Mouse (Mus musculus) neural tube, embryonic 11.5 days (tissue): ENCODE results near the gene Snrnp35. TPM values are rescaled to one million over a fixed set of nuclear protein-coding genes. Genes with fewer than 3 reads are reported as not detected.
"Not testable (repeated sequence)": the region's sequence is repeated elsewhere in the genome, so short reads cannot be mapped to it uniquely, and the experiment has no call there.

Source experiments
- ATAC-seq: fragments of 200-750 bp; cut with Nextera tagmentation; 2 replicates; pipeline ENCODE4 v1.8.0; 2017; ENCODE audit warnings: moderate number of reproducible peaks, mild to moderate bottlenecking, moderate TSS enrichment, moderate library complexity; ENCODE audit not compliant: insufficient read depth, low FRiP score, low TSS enrichment
- DNase-seq: peaks from one replicate; pipeline ENCODE4 v3.0.0-alpha.2; 2015; ENCODE audit warnings: low spot score
- H3K27ac ChIP-seq: fragments of 300-500 bp; sonication (generic); 2 replicates; pipeline ENCODE4 v1.5.1; 2014; ENCODE audit warnings: low read depth, mild to moderate bottlenecking, low read length
- H3K27me3 ChIP-seq: fragments of 300-500 bp; sonication (generic); 2 replicates; pipeline ENCODE4 v1.6.1; 2014; ENCODE audit warnings: mild to moderate bottlenecking, low read length, mixed read lengths; ENCODE audit not compliant: control insufficient read depth, insufficient read depth
- H3K36me3 ChIP-seq: fragments of 300-500 bp; sonication (generic); 2 replicates; pipeline ENCODE4 v1.6.1; 2014; ENCODE audit warnings: mild to moderate bottlenecking, low read length, moderate library complexity, mixed read lengths; ENCODE audit not compliant: control insufficient read depth, insufficient read depth
- H3K4me1 ChIP-seq: fragments of 300-500 bp; sonication (generic); 2 replicates; pipeline ENCODE4 v1.6.1; 2014; ENCODE audit warnings: low read length, mixed read lengths; ENCODE audit not compliant: control insufficient read depth, insufficient read depth
- H3K4me2 ChIP-seq: fragments of 300-500 bp; sonication (generic); 2 replicates; pipeline ENCODE4 v1.6.1; 2014; ENCODE audit warnings: low read depth, mild to moderate bottlenecking, moderate library complexity
- H3K4me3 ChIP-seq: fragments of 300-500 bp; sonication (generic); 2 replicates; pipeline ENCODE4 v1.5.1; 2014; ENCODE audit warnings: low read depth, low read length
- H3K9ac ChIP-seq: fragments of 300-500 bp; sonication (generic); 2 replicates; pipeline ENCODE4 v1.6.1; 2014; ENCODE audit warnings: mild to moderate bottlenecking, low read length
- H3K9me3 ChIP-seq: fragments of 300-500 bp; sonication (generic); 2 replicates; pipeline ENCODE4 v1.6.1; 2016; ENCODE audit warnings: low read length; ENCODE audit not compliant: control insufficient read depth
- WGBS: fragments of 180-500 bp; shearing (Covaris S2); extraction: QIAGEN DNeasy Blood & Tissue Kit; methylation state at CpG from one replicate; pipeline ENCODE4 v1.1.7; 2014; 5-methylcytosine and 5-hydroxymethylcytosine counted together
- polyA plus RNA-seq: library from polyadenylated mRNA; unstranded; fragments of >200 nt; fragmentation: Nextera tagmentation; extraction: Ambion mirVana; gene quantifications from 2 replicates; pipeline ENCODE4 v1.2.1, GENCODE M21; 2014

The Snrnp35 gene
- polyA plus RNA-seq, 1 experiment from 2014 or later, result 14.7 TPM

DNA sequence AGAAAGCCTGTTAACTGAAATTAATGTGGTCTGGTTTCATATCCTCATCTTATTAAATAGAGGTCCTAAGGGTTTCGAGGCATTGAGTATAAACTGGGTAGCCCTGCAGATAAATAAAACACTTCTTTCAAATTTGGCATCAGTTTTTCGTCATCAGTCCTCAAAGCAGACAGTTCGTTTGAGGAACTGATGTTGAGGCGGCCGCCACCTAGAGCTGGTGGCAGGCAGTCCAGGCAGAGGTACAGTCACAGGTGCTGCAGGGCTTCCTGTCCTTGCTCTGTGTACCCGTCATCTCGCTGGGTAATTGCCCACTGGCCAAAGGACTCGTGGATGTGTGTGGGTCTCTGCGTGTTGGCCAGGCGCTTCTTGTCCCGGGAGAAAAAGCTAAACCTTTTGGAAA, 10.5 kb downstream of the Snrnp35 start:
- Histone ChIP-seq H3K4me1 (no peaks in the 10 kb centered on the region), H3K4me2 (no peak overlapping the region), H3K9ac (no peak overlapping the region), H3K4me3 (no peak overlapping the region), H3K9me3 (no peaks in the 10 kb centered on the region), H3K36me3 (peaks cover 3% of the 10 kb centered on the region), H3K27me3 (no peaks in the 10 kb centered on the region), H3K27ac (no peak overlapping the region)
- WGBS, result 87% methylated on average over 11 of the region's 11 CpGs
- DNase-seq, result no peak
- no peak for ATAC-seq

DNA sequence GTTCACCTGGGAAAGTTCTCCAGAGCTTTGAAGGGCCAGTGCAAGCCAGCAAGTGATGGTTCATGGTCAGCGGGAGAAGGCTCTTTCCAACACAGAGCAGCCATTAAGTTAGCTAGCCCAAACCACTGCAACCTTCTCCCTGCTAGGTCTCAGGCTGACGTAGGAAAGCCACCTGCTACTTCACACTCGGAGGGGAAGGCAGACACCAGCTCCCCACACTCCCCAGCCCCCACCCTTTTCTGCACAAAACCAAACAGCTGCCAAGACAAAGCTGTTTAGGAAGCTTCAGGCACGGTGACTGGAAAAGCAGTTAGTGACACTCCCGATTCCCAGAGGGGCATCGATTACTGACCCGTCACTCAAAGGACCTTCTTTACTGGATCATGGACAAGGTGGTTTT, 12.6 kb downstream of the Snrnp35 start:
- Histone ChIP-seq H3K27me3 (no peaks in the 10 kb centered on the region), H3K27ac (no peak overlapping the region), H3K4me2 (no peak overlapping the region), H3K9ac (no peak overlapping the region), H3K9me3 (no peaks in the 10 kb centered on the region), H3K4me3 (no peak overlapping the region), H3K36me3 (peaks cover 3% of the 10 kb centered on the region), H3K4me1 (peaks cover 3% of the 10 kb centered on the region; the same call in 1 of the 2 replicates)
- DNase-seq, result no peak
- WGBS, result 48% methylated on average over 7 of the region's 7 CpGs
- no peak for ATAC-seq

DNA sequence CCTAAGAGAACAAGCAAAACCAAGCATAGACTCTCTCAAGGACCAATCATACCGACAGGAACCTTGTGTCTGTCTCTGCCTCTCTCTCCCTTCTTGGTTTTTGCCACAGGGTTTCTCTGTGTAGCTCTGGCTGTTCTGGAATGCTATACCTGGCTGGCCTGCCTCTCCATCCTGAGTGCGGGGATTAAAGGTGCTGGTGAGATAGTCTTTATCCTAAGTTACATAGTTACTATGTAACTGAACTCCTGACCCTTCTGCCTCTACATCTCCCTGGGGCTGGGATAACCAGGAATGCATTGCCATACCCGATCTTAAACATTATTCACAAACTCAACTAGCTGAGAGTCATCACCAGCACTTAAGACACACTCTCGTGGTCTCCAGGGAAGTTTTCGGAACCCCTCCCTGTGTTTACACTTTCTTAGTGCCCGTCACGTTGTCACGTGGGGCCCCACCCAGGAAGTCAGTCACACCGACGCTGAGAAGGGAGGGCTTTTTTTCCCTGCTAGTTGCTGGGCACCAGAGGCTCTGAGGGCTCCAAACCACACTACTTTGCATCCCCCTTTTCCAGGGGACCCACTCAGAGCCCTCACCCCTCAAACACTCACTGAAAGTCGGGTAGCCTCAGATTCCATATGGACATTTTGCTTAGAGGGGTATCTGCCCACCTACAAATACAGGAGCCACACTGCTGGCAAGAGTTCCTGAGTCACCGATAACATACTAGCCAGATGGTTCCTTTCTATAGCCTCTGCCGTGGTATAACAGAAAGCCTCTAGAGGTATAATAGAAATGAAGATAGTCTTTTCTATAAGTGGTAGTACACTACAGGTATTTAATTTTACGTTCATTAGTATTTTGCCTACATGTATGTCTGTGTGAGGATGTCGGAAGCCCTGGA, 13.9 kb downstream of the Snrnp35 start:
- 74% methylated on average over 15 of the region's 15 CpGs for WGBS
- Histone ChIP-seq H3K27me3 (no peaks in the 10 kb centered on the region), H3K27ac (no peak overlapping the region), H3K4me2 (no peak overlapping the region), H3K9me3 (no peaks in the 10 kb centered on the region), H3K9ac (no peak overlapping the region), H3K36me3 (no peaks in the 10 kb centered on the region; the same call in 1 of the 2 replicates), H3K4me3 (no peak overlapping the region), H3K4me1 (peaks cover 3% of the 10 kb centered on the region; the same call in 1 of the 2 replicates)
- ATAC-seq (no peak), DNase-seq (no peak)

DNA sequence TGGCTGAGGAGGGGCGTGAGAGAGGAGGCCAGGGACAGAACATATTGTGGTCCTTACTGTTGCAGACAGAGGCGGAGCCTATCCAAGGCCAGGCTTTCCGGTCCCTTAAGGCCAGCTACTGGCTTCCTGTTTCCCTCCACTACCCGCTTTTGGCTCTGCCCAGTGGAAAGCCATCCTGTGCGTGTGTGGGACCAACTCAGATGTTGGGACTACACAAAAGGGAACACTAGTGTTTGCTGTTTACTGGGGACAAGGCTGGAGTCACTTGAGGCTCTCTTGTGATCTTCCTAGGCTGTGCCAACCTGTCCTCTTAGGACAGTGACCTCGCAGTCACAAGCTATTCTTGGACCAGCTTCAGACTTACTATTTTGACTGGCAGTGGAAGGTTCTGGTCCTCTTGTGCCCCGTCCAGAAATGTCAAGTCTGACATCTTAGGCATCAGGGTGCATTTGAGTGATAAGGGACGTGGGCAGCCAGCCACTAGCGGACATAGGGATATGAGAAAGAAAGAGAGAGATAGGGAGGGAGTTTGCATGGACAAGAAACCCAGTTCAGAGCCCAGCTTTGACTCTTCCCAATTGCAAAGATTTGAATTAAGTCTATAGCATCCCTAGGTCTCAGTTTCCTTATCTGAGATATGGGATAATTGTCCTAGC, 15.4 kb downstream of the Snrnp35 start:
- H3K9me3 ChIP-seq, result no peaks in the 10 kb centered on the region
- no peak overlapping the region for H3K4me2 ChIP-seq
- no peak for ATAC-seq
- no peak overlapping the region for H3K27ac ChIP-seq
- H3K9ac ChIP-seq, result no peak overlapping the region
- DNase-seq, result no peak
- 77% methylated on average over 9 of the region's 9 CpGs for WGBS
- H3K4me1 ChIP-seq, result peaks cover 3% of the 10 kb centered on the region; the same call in 1 of the 2 replicates
- H3K36me3 ChIP-seq, result no peaks in the 10 kb centered on the region; the same call in 1 of the 2 replicates
- no peak overlapping the region for H3K4me3 ChIP-seq
- H3K27me3 ChIP-seq, result no peaks in the 10 kb centered on the region

DNA sequence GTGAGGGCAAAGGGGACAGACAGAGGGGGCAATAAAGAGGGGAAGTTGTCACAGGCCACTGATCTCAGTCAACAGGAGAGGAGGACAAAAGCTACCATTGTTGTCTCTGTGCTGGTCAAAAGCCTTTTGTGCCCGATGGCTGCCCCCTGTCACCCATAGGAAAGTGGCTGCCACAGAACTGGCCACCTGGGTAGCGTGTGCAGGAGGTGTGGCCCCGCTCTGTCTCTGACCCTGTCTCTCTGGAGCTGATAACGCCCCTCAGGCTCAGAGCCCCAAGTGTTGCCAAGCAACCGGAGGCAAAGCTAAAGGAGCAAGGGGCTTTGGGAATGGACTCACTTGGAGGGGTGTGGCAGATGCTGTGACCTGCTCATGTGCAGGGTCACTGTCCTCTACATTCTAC, 16.1 kb downstream of the Snrnp35 start:
- Histone ChIP-seq H3K27me3 (no peaks in the 10 kb centered on the region), H3K4me2 (no peak overlapping the region), H3K9ac (no peak overlapping the region), H3K4me3 (no peak overlapping the region), H3K27ac (no peak overlapping the region), H3K9me3 (no peaks in the 10 kb centered on the region), H3K36me3 (no peaks in the 10 kb centered on the region), H3K4me1 (peaks cover 3% of the 10 kb centered on the region; the same call in 1 of the 2 replicates)
- 26% methylated on average over 5 of the region's 5 CpGs for WGBS
- no peak for ATAC-seq
- DNase-seq, result no peak

DNA sequence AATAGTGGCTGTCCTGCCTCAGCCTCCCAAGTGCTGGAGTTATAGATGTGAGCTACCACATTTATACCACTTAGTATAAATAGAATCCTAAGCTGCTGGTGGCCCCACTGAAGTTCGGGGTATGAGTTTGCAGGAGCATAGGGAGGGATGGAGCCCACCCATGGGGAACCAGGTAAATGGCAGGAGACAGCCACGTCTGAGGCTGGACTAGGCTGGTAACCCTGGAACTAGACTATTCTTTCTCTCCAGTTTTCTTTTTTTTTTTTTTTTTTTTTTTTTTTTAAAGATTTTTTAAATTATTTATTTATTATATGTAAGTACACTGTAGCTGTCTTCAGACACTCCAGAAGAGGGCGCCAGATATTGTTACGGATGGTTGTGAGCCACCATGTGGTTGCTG, 17.1 kb downstream of the Snrnp35 start:
- not testable (repeated sequence) for H3K4me3 ChIP-seq, ATAC-seq, H3K9ac ChIP-seq, H3K9me3 ChIP-seq, H3K36me3 ChIP-seq, DNase-seq, H3K27ac ChIP-seq, H3K4me1 ChIP-seq, H3K4me2 ChIP-seq, H3K27me3 ChIP-seq
- 79% methylated on average over 2 of the region's 4 CpGs for WGBS

DNA sequence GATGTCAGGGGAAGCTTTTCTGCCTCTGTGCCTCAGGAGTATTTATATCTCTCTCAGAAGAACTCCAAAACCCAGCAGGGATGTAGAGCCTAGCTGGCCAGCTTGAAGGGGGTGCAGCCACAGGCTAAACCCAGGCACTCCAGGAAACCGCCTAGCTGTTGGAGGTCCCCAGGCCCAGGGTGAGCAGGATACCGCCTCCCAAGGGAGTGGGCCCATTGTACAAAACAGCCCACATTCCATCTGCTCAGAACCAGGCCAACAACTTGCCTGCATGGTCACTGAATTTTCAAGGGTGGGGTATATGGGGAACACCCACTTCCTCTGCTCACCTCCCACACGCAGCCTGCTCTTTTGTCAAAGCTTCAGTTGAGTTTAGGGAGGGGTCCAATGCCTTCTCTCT, 17.6 kb downstream of the Snrnp35 start:
- no peak overlapping the region for H3K4me2 ChIP-seq
- H3K9ac ChIP-seq, result no peak overlapping the region
- ATAC-seq (no peak), DNase-seq (no peak)
- H3K4me1 ChIP-seq, result peaks cover 3% of the 10 kb centered on the region; the same call in 1 of the 2 replicates
- WGBS, result 98% methylated on average over 3 of the region's 3 CpGs
- no peaks in the 10 kb centered on the region for H3K9me3 ChIP-seq
- H3K27me3 ChIP-seq, result no peaks in the 10 kb centered on the region
- H3K4me3 ChIP-seq, result no peak overlapping the region
- H3K27ac ChIP-seq, result no peak overlapping the region
- no peaks in the 10 kb centered on the region for H3K36me3 ChIP-seq

DNA sequence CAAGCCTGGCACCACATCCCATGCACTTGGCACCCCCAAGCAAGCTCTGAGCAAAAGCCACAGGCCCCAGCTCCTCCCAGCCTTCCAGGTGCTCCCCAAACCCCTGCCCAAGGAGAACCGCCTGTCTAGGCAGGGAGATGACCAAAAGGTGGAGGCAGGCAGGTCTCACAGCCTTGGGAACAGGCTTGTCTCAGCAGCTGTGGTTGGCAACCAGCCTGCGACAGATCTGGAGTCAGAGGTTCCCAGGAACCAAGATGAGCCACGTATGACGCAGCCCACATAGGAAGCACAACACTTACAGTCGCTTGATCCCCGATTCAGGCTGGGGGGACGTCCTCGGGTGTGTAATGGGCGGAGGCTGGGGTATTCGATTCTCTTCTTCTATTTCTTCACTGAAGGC, 18.6 kb downstream of the Snrnp35 start:
- peaks cover 3% of the 10 kb centered on the region; the same call in 1 of the 2 replicates for H3K4me1 ChIP-seq
- no peaks in the 10 kb centered on the region for H3K36me3 ChIP-seq
- no peaks in the 10 kb centered on the region for H3K27me3 ChIP-seq
- no peak overlapping the region for H3K4me3 ChIP-seq
- ATAC-seq (no peak), DNase-seq (no peak)
- H3K4me2 ChIP-seq, result no peak overlapping the region
- no peaks in the 10 kb centered on the region for H3K9me3 ChIP-seq
- H3K9ac ChIP-seq, result no peak overlapping the region
- H3K27ac ChIP-seq, result no peak overlapping the region
- 91% methylated on average over 10 of the region's 10 CpGs for WGBS
